Mouse (Mus musculus) activated CD4-positive, CD25-positive, alpha-beta regulatory T cell, adult 9 weeks (primary cell): Measurements from ENCODE around the gene Mpi. TPM values are rescaled to one million over a fixed set of nuclear protein-coding genes. Genes with fewer than 3 reads are reported as not detected.

Source experiments
- polyA plus RNA-seq: library from polyadenylated mRNA; unstranded; fragments of 100-300 nt; shearing (Covaris generic); gene quantifications from one replicate; pipeline ENCODE4 v1.2.1, GENCODE M21; 2017

Gene Mpi
- 20.1 TPM for polyA plus RNA-seq

DNA sequence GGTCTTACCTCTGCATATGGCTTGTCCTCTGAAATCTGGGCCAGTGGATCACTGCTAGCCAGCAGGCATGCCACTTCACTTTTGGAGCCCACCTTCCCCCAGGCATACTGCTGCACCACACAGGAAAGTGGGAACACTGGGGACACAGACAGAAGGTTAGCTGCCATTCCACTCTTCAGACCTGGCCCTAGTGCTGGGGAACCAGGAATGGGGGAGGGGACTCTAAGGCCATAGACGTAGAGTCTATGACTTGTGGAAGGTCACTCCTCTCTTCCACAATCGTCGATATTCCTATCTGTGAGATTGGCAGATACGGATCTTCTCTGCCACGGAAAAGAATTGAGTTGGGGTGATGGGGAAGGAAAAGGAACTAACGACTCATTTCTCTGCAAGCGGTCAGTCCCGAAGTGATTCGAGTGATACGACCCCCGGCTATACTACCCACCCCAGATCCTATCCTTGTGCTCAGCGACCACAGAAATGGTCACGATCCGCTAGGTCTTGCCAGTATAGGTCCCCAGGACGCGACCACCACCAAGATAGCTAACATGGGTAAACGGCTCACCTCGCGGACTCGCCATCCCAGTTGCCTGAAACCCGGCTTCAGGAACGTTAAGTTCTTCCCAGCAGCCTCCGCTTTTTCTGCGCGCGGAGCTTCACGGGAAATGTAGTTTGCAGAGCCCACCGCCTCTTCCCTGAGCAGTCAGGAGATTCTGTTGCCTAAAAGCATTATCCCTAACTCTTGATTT lies at the start of gene Mpi:
Mpi (minus strand) TSS at position 625 of the 749 bp plus-strand sequence.

DNA sequence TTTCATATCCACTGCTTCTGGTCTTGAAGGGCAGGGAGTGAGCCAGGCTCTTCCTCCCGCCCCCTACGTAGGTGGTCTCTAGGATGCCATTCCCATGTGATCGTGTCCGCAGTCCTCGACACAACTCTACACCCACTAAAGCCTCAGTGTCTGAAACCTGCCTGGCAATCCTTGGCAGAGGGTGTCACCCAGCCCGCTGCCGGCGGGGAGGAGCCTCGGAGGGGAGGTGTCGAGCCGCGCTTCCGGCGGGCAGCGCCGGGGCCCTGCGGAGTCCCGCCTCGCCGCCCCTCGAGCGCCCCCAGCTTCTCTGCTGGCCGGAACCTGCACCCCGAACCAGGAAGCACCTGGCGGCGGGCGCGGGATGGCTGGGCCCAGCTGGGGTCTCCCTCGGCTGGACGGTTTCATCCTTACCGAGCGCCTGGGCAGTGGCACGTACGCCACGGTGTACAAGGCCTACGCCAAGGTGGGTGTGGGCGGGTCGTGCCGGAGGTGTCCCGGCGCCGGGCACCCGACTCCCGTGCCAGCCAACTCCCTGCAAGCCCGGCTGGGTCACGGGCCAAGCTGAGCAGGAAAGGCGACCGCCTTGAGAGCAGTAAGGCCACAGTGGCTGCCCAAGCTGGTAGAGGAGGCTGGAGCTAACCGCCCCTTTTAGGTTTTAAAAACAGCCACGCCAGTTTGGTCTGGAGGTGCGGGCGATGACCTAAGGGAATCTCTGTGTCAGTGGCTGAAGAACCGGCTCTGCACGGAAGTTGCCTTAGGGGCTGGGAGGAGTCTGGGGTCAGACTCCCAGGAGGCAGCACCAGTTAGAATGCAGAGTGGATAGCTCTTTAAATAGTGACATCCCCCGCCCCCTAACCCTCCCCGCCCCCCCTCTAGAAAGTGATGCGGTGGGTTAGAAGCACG lies 36.9 kb upstream of the Mpi start, which contains the start of gene Ulk3:
Ulk3 (plus strand) TSS at position 229 of the 903 bp plus-strand sequence.

DNA sequence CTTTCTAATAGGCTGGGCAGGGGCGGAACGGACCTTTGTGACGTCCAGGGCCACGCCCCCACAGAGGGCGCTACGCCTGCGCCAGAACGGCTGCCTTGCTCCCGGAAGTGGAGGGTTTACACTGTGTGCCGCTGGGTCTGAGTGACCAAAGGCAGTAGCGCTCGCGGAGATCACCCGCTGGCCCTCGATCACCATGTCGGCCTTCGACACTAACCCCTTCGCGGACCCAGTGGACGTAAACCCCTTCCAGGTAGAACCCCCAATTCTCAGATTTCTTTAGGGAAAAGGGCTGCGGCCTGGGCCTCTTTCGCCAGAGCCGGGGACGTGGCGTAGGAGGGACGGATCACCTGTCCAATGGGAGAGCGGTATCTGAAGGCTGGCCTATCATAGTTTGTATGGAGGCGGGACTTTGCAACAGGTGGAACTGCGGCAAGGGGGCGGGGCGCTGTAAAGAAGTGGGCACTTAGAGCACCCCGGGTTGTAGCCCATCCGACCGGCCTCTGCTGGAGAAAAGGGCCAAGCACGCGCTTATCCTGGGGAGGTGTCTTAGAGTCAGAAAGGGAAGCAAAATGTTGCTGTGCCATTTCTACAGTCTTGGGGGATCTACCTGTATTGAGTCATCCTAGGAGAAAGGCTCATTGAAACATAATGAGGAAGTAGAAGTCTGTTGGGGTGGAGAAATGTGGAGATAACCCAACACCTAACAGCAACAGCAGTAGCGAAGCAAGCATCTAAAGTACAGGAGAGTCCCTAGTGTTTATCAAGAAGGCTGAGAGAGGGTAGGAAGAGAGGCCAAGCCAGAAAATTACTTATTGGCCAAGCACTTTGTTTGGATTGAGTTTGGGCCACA lies 8.5 kb upstream of the Mpi start, which contains the start of gene Scamp2:
Scamp2 (plus strand) TSS at position 83 of the 850 bp plus-strand sequence.

DNA sequence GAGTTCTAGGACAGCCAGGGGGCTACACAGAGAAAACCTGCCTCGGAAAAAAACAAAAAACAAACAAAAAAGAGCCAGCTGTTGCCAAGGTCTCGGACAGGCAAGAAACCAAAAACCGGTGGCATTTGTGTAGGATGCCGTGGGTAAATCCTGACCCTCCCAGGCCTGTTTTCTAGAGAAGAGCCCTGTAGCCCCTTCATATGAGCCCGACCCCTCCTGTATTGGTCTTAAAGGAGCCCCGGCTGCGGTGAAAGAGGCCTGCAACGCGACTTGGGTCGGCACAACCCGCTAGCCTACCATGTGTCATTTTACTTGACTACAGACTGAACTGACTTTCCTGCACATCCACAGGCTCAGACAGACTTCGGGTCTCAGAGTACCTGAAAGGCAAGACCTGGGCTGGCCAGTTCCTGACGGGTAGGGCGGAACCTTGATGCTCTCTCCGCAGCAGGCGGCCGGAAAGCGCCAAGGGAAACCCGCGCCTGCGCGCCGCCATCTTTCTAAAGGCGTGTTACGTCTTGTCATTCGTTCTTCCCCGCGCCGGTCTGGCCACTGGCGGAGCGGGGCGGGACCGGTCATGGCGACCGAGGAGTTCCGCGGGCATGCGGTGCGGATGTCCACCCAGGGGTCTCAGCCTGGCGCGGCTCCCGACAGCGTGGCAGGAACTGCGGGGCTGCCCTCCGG lies 15.4 kb downstream of the Mpi start, which contains the start of gene Fam219b:
Fam219b (plus strand) TSS at position 485 of the 684 bp plus-strand sequence.

DNA sequence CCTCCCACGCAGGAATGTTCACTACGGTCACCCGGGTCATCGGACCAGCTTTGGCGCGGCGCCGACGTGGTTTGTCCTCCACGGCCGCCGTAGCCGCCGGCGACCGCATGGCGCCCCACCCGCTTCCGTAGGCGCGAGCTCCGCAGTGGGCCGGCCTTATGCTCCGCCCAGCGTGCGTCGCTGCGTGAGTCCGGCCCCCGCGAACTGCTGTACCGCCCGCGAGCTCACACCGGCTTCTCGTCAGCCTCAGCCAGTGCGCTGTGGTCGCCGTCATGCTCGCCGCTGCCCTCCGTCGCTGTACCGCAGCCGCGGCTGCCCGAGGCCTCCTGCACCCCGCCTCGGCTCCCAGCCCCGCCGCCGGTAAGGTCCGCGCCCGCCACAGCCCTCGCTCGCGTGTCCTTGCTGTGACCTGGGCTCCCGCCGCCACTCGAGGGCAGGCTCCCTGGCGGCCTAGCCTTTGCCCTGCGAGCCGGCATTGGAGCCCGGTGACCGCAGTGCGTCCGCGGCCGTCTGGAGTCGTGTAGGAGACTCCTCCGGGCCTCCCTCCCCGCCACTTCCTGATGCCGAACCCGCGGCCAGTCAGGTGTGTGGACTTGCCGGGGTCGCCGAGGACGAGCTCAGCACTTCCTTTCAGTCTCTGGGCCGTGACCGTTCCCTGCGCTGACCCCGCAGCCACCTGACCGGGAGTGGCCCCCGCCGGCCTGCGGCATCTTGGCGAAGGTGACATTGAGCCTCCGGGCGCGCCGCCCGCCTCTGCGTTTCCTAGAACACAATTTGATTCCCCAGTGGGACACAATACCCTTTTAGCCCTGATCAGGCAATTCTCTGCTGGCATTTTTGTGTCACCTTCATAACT lies 31.3 kb downstream of the Mpi start, which contains the start of gene Cox5a:
Cox5a (plus strand) TSS at position 219 of the 856 bp plus-strand sequence.

DNA sequence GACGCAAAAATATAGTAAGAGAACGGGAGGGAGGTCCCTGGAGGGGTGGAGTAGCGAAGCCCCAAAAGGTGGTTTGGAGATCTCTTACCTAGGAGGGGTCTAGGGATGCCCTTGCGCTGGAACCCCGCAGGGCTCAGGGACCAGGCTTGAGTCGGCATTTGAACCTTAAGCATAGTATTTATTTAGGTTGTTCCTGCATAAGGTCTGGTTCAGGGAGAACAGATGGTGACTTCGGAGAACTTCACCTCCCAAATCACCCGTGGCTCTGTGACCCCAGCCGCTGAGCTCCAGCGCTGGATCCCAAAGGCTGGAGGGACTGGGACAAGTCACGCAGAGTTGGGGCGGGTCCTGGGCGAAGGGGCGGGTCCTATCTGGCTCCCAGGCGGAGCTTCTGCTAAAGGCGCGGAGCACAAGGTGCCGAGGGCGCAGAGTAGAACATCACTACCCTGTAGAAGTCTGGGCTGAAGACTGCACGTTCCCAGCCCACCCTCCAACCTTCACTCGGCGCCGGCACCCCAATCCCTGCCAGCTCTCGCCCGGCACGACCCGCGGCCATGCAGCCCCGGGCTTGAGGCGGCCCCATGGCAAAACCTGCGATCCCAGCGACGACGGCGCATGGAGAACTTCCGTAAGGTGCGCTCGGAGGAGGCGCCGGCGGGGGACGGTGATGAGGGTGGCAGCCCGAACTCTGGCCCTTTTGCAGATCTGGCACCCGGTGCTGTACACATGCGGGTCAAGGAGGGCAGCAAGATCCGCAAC lies 48.8 kb downstream of the Mpi start, which contains the start of gene Rpp25:
Rpp25 (plus strand) TSS at position 405 of the 759 bp plus-strand sequence.

Other genes with a start within 250 kb of the Mpi start
- 143 TPM for gene Ppcdc, start 112.6 kb downstream of the Mpi start, polyA plus RNA-seq
- 0.23 TPM for gene Scamp5, start 84.7 kb downstream of the Mpi start, polyA plus RNA-seq
- 0.20 TPM for gene Rpp25, start 48.7 kb downstream of the Mpi start, polyA plus RNA-seq
- 232 TPM for gene Cox5a, start 31.5 kb downstream of the Mpi start, polyA plus RNA-seq
- 11.1 TPM for gene Fam219b, start 15.2 kb downstream of the Mpi start, polyA plus RNA-seq
- 112 TPM for gene Scamp2, start 8.2 kb upstream of the Mpi start, polyA plus RNA-seq
- gene Ulk3, start 36.7 kb upstream of the Mpi start, polyA plus RNA-seq: 87.6 TPM
- gene Cplx3, start 53.5 kb upstream of the Mpi start, polyA plus RNA-seq: not detected
- gene Lman1l, start 68.0 kb upstream of the Mpi start, polyA plus RNA-seq: 0.27 TPM
- gene Csk, start 100.9 kb upstream of the Mpi start, polyA plus RNA-seq: 230 TPM
- gene Cyp1a2, start 130.9 kb upstream of the Mpi start, polyA plus RNA-seq: not detected
- 0.24 TPM for gene Cyp1a1, start 135.2 kb upstream of the Mpi start, polyA plus RNA-seq
- 51.7 TPM for gene Edc3, start 155.8 kb upstream of the Mpi start, polyA plus RNA-seq
- gene Clk3, start 213.1 kb upstream of the Mpi start, polyA plus RNA-seq: 150 TPM